Mouse (Mus musculus): ENCODE measurements around the gene Mlip.

Mlip gene

DNA sequence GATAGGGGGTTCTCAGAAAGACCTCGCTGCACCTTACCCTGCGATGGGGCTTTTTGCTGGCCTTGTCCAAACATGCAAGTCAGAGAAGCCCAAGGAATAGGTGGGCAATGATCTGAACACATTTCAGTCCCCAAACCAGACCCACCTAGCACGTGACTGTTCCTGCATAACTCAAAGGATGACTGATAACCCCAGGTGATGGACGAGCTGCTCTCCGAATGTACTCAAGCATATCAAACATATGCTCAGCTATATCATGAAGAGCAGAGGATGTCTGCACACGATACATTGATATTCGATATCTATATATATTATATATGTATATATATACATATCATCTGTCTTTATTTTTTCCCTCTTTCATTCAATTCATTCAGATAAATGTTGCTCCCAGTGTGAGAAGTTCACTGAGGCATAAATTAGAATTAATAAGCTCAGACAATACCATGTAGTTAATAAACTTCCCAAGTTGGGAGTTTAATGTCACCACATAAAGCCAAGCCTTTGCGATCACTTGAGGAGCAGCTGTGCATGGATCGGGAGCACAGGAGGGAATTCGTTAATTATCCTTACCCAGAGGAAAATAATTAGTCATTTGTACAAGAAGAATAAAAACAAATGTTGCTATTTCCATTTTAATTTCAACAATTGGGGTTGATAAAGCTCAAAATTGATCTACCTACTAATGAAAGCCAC lies 6.7 kb upstream of the Mlip start:
- intact Hi-C loops (cut with DNase I) = no loop called here

DNA sequence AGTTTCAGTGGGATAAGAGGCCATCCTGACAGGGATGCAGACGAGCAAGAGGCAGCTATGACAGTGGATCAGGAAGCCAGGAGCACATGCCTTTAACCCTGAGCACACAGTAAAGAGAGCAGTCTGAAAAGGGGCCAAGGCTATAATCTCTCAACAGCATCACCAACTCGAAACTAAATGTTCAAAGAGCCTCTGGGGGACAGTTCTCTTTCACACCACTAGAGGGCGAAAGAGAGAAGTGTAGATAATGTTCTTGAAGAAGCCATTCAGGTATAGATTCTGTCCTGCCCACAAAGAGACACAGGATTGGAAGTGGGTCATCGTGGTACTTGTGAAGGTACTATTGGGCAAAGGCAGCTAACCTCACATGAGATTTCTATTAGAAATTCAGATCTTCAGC lies 1.2 kb upstream of the Mlip start:
- intact Hi-C loops (cut with DNase I) = no loop called here

DNA sequence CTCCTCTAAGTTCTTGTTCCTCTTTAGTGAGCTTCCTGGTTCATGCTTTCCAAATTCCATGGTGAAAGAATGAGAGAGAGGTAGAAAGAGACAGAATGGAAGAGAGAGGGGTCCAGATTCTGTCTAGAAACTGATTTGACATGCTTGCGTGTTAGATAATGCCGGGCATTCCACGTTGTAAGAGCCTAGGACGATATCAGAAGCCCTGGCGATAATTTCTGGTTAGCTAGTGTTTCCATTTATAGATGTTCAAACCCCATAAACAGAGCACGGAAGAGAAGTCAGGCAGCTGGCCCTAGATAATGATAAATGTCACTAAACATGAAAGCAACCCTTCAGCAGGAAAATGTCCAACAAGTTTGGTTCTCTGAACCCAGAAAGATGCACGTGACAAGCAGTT lies 5.1 kb downstream of the Mlip start:
- intact Hi-C loops (cut with DNase I) = no loop called here

DNA sequence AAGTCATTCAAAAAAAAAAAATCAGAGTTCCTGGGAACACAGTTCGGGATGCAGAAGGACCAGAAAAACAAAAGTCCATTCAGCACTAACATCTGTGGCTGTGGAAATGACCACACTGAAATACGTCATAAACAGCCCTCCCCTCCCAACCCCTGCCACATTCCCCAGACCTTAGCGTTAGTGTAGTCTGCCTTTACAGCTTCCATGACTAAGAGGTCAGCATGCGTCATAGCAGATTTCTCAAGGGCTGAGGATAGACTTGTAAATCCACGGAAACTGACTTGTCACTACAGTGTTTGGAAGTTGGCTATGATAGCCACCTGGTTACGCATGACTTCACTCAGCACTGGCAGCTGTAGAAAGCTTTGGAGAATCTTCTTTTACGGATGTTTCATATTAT lies 8.5 kb downstream of the Mlip start:
- intact Hi-C loops (cut with DNase I) = no loop called here

DNA sequence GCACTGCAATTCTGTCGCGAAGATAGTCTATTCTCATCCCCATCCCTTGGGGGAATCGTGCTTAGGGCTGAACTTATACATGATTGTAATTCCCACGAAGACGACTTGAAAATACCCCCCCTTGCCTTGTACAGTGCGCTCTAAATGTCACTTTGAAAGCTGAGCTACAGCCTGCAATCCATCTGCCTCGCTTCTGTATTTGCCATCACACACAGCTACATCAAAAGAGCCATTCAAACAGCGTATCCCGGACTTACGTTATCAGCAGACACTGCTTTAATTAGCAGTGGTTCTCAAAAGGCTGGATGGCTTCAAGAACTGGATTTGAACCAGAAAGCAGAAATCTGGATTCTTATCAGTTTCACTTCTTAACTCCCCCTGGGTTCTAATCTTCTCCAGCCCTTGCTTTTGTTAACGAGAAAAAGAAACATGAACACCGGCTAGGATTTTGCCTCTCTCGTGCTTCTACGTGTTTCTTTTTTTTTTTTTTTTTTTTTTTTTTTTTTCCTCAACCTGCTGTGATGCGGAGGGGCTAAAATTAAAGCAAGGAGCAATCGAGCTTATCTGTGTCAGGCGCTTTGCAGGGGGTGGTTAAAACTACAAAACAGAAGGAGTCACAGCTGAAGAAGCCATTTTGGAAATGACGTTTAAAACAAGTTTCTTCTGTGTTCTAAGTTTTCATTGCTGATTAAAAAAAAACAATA lies 12.5 kb downstream of the Mlip start:
- intact Hi-C loops (cut with DNase I) = no loop called here

DNA sequence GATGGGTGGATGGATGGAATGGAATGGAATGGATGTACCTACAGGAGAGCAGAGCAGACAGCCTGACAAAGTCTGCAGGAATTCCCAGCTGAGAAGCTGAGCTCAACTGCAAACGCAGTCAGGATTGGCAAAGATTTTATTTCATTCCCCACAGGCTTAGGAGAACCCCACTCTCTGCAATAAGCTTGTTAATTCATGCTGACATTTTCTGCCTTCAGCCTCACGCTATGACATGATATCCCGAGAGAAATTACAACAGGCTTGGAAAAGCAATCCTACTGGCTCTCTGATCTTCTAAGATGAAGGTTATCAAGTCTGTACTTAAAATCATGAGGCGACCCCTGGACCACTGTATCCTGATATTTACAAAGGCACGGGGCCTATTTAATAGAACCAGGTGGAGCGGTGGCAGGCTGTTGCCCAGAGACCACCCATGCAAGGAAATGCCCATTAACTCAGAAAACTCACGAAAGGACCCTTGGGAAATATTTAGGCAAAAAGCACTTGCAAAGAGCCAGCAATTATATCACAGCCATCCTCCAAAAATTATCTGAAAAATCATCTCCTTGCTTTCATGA lies 13.1 kb downstream of the Mlip start:
- intact Hi-C loops (cut with DNase I) = no loop called here

DNA sequence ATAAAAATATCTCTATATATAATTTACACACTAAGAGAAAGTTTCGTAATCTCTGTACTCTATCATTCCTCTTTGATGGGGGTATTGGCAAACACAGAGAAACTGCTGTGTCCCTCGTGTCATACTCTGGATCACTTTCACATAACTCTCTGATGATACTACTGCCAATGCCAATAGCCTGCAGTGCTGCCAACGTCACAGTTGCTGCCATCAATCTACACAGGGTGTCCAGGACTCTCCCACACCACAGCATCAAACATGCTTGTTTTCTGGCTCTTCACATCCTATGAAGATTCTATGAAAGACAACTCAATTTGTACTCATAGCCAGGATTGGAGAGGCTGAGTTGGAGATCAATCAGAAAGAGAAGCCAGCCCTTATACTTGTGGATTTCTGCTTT lies 17.4 kb downstream of the Mlip start:
- intact Hi-C loops (cut with DNase I) = no loop called here

DNA sequence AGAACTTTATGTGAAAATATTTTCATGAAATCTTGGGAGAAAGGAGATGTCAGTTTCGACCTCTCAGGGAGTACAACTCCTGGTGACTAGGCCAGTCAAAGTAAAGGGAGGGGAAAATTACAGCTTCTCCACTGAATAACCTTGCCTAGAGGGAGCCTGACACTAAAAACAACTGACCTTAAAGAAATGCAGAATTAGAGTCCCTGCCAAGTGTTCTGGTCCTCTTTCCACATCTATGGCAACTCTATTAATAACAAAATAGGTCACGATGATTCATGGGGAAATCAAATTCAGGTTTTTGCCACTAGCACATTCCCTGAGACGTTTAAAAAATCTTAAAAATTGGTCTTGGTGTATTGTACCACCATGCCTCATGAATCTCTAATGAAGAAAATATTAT lies 34.4 kb downstream of the Mlip start:
- intact Hi-C loops (cut with DNase I) = no loop called here

DNA sequence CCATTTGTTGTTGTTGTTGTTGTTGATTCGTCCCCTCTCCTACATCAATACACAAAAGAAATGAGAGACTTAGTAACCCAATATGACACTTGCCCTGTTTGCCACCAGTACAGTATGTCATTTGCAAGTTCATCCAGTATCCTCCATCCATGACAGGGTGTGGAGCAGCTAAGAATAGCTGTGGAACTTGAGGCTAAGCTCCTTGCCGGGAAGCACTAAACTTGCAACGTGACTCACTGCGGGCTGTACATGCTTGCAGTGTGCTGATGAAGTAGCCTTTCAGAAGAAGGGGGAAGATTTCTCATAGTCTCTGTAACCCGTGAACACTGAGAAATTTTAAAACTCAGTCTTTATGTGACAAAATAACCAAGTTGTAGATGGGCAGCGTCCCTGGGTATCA lies 42.2 kb downstream of the Mlip start:
- intact Hi-C loops (cut with DNase I) = no loop called here

DNA sequence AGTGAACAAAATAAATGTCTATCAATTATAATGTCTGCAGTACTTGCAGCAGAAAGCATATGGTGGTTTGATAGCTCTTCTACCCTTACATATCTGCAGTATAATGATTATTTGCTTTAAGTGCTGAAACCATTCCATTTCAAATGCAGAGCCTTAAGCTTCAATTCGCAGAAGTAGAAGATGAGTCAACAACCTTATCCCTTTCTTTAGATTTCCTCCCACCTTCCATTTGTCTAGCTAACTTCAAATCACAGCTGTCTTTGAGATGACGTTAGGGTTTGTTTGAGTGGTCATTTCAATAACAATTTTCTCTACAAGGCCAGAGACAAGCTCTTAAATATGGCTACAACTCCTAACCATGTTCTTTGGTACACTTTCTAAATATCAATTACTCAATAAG lies 47.4 kb downstream of the Mlip start:
- intact Hi-C loops (cut with DNase I) = no loop called here

DNA sequence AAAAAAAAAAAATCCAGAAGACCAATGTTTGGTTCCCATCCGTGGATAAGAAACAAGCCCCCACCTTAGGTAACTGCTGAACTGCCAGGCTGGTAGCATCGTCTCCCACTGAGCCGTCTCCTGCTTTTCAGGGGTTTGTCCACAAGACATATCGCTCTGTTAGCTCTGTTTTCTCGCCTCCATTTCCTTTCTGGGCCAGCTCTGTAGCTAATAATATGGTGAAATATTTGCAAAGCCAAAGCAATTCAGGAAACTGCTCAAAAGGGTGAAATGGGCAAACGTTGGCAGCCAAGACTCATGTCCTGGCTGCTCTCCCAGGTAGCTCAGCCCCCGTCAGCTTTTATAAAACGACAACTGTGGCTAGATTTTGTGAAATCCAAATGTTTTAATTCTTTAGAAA lies 50.4 kb downstream of the Mlip start:
- intact Hi-C loops (cut with DNase I) = no loop called here

DNA sequence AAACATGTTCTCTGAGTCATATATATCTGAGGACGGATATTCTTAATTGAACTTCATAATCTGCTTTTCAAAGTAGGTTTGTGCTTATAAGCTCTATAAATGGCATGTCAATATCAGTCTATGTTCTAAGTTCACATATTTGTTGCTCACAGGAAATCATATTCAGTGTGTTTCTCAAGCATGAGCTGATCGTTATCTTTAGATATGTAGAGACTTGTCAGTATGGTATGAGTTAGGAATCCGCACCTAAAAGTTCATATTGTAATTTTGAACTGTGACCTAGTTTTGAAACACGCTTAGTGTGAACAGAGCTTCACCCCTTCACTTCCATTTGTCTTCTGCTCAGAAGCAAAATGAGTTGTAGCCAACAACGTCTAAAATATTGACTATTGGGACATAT lies 64.8 kb downstream of the Mlip start:
- intact Hi-C loops (cut with DNase I) = no loop called here

DNA sequence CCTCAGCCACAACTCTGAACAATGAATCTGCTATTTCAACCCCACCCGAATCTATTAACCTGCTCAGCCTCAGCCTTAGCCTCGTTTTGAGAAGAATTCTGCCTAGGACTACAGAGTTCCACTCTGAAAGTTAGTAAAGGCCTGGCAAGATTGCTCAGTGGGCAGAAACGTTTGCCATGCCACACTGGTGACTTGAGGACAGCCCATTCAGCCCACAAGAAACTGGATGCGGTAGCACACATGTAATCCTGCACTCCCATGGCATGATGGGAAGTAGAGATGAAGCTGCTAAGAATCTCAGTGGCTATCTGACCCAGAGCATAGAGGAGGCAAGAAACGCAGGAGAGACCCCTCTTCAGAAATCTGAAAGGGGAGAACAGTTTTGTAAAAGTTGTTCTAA lies 73.4 kb downstream of the Mlip start:
- intact Hi-C loops (cut with DNase I) = no loop called here

DNA sequence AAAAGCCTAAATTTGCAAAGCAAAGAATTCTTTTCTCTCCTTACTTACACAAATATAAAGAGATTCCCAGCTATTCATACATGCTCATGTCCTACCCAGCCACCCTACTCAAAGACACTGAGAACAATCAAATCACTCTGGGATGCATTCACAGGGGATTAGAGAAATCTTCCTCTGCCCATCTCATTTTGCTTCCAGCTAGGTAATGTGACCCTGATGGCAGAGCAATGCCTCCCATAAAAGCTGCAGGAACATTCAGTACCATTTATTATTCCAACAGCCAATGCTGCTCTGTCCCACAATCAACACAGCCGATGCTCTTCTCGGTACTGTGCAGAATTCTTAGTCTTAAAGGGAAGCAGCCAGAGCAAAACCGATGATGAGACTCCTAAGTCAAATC lies 74.7 kb downstream of the Mlip start:
- intact Hi-C loops (cut with DNase I) = no loop called here

DNA sequence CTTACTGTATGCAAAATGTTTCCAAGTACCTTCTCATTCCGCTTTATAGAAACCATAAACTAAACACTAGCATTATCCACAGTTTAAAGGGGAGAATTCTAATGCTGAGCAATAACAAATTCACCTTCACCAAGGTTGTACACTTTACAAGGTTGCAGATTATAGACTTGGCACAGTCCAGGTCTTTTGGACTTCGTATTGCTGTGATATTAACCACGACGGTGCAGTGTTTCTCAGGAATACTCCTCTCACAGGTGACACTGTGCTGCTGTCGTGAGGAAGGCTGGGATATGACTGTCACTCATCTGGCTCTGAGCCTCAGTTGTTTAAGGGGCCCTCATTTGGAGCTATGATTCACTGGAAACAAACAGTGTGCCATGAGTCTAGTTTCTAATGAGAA lies 75.5 kb downstream of the Mlip start:
- intact Hi-C loops (cut with DNase I) = no loop called here

DNA sequence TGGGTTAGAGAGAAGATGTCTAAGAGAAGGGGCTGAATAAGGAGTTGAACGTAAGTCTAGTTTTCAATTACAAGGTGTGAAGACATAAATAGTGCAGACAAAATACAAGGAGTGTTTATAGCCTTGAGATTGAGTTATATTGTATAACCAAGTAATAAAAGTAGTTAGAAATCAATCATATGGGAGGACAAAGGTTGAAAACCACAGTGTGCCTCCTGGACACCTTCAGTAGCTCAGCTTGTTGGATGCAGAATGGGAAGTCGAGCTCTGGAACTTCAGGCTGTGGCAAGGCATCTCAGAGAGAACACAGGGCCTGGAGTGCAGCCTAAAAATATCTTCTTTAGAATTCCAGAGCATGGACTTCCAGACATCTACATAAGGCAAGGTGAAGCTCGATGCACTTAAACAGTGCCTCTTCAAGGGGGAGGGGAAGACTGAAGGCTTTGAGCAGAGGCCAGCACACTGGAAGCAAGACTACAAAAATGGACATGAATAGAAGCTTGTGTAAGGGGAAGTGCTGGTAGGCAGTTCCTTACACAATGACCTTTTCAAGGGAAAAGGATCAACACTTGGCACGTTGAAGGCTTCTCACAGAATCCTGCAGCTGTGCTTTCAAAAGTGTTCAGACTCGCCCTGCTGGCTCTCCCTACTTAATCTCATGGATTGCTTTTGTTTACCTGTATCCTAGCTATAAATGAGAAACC lies 76.2 kb downstream of the Mlip start:
- intact Hi-C loops (cut with DNase I) = no loop called here

DNA sequence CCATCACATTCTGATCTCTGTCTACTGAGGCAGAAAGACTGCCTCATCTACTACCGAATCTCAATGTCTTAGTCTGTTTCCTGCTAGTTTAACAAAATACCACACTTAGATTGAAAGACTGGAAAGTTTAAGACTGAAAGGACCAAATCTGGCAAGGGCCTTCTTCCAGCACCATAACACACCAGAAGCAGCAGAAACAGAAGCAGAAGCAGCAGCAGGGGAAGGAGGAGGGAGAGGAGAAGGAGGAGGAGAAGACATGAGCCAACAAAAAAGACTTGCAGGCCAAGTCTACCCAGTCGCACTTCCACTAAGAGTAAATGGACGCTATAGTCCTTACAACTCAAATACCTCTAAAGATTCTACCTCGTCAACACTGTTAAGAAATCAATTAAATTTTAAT lies 80.0 kb downstream of the Mlip start:
- intact Hi-C loops (cut with DNase I) = no loop called here

DNA sequence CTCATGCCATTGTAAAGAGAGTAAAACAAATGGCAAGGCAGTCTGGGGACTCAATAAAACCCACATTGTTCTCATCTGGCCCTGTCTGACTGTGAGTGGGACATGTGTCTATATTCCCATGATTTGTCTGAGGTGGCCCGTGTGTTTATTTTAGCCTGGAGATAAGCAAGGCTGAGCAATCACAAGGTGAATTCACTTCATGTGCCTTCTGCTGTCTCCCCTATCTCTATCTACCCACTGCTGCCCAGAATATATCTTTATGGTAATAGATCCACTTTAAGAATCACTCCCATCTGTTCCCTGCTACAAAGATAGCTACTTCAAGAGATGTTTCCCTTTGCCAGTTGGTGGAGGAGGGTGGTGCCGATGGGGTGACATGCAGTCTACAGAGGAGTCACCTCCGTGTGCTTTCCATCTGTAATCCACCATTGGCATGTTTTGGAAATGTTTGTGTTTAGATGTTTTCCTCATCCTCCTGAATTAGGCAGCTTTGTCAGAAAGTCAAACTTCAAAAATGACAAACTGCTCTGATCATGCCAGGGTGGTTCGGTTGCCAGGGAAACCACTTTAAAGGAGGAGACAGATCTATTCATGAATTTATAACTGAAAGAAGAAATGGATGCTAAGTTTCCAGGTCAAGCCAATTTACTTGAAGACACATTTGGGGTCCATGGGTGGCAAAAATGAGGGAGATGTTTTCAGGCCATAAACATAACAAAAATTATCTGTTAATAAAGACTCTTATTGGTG lies 87.3 kb downstream of the Mlip start:
- intact Hi-C loops (cut with DNase I) = no loop called here

DNA sequence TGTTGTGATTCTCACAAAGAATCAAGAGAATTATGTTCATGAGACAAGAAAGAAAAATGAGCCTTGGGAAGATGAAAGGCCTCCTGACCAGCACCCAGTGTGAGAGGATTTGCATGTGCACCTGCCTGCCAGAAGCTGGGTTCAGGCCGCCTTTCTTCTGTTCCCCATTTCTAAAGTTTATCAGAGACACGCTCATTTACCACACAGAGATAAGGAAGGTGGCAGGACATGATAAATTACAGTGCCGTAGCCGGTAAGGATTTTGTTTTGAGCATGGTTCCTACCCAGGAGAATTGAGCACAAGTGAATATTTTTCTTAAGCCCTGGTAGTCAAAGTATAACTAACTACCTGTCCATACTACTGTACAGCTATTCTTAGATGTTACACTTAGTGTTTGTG lies 93.7 kb downstream of the Mlip start:
- intact Hi-C loops (cut with DNase I) = no loop called here

DNA sequence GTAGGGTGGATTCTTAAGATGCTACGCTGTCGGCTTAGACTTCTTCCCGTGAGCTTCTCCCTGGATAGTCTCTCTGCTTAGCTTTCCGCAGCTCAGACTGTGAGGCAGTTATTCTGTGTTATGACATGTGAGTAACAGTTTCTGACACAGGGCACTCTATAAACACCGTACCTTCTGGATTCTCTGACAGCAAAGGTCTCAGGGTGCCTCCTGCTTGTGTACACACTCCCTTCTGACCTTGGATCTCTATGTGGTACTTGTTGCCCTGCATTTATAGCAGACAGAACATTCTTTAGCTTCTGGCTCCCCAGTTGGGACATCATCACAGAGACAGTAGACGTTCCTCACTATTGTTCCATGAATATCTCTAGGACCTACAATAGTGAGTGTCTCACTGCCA lies 94.5 kb downstream of the Mlip start:
- intact Hi-C loops (cut with DNase I) = no loop called here

DNA sequence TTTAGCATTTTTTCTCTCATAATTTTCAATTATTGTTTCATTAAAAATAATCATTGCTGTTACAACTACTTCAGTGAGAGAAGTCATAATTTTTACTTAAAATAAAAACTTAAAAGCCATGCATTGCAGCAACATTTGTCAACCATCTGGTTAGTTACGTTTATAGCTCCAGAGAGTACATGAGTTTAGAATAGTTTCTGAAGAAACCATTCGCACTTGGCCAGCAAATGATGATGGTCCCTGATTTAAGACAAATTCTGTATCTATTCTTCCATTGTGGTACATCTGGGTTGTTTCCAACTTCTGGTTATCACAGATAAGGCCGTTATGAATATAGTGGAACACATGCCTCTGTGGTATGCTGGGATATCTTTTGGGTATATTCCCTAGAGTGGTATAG lies 98.3 kb downstream of the Mlip start:
- intact Hi-C loops (cut with DNase I) = no loop called here

DNA sequence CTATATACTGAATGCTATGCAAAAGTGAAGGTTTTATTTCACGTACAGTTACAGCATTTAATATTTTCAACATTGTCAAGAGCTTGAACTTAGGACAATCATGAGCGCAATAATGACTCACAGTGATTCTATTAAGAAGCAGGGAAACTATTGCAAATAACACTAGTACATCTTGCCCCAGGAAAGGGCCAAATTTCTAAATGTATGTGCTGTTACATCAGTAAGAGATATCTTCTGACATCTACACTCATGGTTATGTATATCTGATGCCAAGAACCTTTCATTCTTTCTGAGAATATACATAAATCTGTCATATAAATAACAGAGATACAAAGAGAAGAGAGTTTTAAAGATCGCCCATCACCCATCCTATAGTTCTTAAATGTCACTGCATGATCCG lies 100.0 kb downstream of the Mlip start:
- intact Hi-C loops (cut with DNase I) = no loop called here

Measured in adrenal gland (tissue).